Mouse (Mus musculus): ENCODE data around the gene Ebf4. TPM values are rescaled to one million over a fixed set of nuclear protein-coding genes. Genes with fewer than 3 reads are reported as not detected.
A peak's percentile ranks its signal among the peaks of the same experiment; 100 is the strongest.

The Ebf4 gene
- under 1 TPM; 0.20 to 0.78 (median 0.58) TPM for total RNA-seq (2022)

DNA sequence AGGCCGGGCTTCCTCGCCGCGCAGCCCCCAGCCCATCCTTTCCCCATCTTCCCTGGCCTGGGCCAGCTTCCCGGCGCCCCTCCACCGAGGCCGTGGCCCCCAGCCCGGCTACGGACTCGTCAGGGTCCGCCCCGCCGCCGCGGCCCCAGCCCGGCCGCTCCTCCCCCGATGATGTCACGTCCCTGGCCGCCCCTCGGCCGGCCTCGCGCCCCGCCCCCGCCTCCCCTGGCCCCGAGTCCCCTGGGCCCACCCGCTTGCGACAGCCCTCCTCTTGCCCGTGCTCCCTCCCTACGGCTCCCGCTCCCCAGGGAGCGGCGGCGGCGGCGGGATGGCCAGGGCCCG, at the start of gene Ebf4:
Gene Ebf4 (plus strand): TSS at position 234 of the 342 bp plus-strand sequence.
- DNase-seq (ENCODE audit: low spot score) = peak; percentile 37

DNA sequence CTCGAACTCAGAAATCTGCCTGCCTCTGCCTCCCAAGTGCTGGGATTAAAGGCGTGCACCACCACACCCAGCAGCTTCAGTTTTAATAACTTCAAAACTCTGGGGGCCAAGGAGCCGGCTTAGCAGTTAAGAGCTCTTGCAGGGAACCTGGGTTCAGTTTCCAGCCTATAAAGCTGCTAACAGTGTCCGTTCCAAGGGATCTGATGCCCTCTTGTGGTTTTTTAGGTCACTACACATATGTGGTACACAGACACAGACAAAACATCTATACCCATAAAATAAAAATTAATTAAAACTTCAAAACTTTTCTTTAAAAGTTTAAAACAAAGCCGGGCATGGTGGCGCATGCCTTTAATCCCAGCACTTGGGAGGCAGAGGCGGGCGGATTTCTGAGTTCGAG, 48.1 kb upstream of the Ebf4 start:
- peak; percentile 14 for DNase-seq (ENCODE audit: low spot score)

DNA sequence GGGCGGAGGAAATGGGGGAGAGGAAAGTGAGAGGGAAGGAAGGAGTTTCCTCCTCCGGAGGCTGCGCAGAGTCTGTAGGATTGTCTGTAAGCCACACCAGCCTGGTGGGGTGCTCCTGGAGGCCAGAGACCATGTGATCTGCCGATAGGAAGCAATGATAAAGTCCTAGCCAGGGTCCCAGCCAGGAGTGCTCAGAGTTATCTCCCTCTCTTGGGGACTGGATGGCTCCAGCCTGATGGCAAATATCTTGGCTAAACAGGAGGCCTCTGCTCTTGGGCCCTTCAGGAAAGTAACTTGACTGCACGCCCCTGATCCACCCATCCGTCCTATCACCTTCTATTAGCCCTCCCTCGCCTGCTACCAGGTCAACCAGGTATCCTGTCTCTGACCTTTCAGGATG, 46.7 kb upstream of the Ebf4 start:
- DNase-seq (ENCODE audit: low spot score) = no peak

DNA sequence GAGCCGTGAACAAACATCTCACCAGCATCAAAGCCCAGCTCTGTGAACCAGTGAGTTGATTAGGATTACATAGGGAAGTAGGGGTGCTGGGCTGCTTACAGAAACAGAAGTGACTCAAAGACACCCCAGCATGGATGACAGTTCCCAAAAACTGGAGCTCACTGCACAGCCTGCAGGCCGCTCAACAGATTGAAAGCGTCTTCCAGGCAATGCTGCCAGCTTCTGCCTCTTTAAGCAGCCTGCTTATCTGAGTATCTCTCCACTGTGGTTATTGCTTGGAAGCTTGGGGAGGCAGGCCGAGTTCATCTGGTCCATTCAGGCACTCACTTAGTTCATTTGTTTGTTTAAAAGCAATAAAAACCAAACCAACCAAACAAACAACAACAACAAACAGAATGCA, 38.2 kb upstream of the Ebf4 start:
- no peak for DNase-seq (ENCODE audit: low spot score)

DNA sequence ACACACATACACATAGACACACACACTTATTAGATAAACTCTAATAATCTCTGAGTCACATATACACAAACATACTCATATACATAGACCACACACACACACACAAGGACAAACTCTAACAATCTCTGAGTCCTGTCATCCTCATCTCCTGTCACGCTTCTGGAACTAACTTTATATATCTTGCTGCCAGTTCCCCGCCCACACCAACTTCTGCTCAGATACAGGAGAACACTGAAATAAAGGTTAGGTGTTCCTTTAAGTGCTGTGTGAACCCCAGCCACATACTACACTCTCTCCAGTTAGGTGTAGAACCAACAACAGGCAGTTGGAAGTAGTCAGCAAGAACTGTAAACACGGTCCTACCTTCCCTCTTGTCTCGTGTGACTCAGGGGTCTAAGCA, 34.1 kb upstream of the Ebf4 start:
- DNase-seq (ENCODE audit: low spot score) = no peak

DNA sequence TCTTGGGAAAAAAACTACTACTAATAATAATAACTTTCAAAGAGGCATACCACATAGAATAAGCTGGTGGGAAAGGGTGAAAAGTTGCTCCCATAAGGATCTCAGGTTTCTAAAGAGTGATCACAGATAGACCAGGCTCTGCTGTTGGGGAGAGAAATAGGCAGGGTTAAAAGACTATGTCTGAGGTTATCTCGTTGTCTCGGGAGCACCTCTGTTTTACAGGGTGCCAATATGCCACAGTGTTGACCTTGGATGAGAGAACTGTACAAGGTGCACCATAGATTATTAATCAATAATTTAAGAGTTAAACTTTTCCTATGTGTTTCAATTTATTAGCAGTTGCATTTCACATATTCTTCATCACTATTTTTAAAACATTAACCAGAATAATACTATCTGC, 33.1 kb upstream of the Ebf4 start:
- DNase-seq (ENCODE audit: low spot score) = no peak

DNA sequence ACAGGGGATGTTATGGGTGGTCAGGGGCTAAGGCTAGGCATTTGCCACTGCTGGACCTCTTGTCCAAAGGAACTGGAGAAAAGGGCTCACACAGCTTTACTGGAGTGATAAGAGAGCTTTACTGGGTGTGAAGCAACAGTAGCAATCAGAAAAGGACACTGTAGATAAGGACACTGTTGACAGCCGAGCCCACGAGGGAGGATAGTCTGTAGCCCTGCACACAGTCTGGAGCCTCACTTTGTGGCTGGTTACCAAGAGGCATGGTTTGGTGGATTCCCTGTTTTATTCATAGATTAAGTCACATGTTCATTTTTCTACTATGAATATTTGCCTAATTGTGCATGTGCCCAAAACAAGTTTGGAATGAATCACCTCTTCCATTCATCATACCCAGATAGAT, 32.6 kb upstream of the Ebf4 start:
- DNase-seq (ENCODE audit: low spot score) = no peak

DNA sequence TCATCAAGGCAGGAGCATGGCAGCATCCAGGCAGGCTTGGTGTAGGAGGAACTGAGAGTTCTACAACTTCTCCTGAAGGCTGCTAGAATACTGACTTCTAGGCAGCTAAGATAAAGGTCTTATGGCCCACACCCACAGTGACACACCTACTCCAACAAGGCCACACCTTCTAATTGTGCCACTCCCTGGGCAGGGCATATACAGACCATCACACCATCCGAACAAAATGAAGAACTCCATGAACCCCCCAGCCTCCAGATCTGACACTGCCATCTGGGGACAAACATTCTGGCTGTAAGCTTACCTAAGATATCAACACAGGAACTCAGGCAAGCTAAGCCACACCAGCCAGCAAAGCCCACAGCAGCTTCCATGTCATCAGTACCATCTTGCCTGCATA, 29.4 kb upstream of the Ebf4 start:
- no peak for DNase-seq (ENCODE audit: low spot score)

DNA sequence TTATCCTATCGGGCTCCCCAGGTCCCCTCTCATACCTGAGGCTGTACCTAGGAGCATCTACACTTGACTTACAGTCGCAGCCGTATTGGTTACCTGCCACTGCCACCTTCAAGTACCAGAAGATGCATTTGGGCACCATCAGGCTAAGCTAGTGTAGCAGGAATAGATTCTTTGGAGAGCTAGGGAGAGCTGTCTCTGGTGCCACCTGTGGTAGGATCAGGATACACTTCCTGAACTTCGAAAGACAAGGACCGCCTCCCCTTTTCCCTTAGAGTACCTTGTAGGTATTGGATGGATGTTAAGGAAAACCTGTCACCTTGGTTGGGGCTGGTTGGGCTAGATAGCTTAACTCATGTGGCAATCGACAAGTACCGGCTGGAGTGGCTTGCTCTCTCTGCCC, 26.9 kb upstream of the Ebf4 start:
- no peak for DNase-seq (ENCODE audit: low spot score)

DNA sequence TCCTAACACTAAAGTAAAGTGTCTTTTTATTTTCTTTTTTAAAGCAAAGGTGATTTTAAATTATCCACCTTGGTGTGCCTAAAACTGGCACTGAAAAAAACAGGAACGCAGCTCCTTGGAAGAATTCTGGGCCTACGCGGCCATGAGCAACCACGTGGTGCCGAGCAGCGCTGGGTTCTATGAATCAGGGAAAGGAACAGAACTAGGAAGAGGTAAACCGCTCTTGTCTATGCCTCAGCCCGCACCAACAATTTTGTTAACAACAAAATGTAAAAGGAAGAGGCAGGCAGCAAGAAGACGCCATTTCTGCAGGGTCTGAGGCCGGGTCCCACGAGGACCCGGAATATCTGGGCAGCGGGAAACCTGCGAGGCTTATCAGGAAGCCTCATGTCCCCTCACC, 21.2 kb upstream of the Ebf4 start:
- no peak for DNase-seq (ENCODE audit: low spot score)

DNA sequence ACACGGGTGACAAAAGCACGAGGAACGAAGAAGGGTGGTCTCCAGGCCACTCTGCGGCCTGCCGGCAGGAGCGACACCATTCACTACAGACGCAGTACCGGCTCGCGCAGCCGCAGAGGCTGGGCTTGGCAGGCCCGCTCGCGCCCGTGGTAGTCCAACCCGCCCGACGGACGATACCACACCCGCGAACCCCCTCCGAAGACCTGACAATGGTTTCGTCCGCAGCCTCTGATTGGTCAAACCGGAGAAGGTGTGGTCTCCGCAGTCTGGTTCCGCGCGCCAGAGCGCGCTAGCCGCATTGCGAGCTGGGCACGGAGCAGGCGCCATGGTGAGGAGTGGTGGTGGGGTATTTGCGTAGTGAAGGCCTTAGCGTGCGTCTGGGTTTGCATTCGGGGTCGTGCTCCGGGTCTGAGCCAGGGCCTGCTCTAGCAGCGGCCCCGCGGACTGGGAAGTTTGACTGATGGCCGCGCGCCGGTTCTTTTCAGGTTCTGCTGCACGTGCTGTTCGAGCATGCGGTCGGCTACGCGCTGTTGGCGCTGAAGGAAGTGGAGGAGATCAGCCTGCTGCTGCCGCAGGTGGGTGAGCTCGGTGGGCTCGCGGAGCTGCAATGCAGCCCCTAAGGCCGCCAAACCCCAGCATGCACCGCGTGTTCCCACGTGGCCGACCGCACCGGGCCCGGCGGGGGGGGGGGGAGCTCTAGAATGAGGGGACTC, 20.7 kb upstream of the Ebf4 start, which contains the start of gene Nop56:
Gene Nop56 (plus strand): TSS at position 282 of the 713 bp plus-strand sequence.
- peak; percentile 100 for DNase-seq (ENCODE audit: low spot score)

DNA sequence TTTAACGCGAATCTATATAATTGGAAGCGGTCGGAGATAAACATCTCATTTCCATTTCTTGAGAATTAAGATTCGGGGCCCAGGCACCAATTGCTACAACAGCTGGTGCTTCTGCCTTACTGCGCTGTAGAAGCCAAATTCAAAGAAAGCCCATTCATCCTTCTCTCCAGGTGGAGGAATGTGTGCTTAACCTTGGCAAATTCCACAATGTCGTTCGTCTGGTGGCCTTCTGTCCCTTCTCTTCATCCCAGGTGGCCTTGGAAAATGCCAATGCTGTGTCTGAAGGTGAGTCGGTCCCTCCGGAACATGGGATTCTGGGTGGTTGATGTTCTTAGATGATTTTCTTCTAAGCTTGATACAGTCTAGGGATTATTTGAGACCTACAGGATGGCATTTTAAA, 20.1 kb upstream of the Ebf4 start:
- no peak for DNase-seq (ENCODE audit: low spot score)

DNA sequence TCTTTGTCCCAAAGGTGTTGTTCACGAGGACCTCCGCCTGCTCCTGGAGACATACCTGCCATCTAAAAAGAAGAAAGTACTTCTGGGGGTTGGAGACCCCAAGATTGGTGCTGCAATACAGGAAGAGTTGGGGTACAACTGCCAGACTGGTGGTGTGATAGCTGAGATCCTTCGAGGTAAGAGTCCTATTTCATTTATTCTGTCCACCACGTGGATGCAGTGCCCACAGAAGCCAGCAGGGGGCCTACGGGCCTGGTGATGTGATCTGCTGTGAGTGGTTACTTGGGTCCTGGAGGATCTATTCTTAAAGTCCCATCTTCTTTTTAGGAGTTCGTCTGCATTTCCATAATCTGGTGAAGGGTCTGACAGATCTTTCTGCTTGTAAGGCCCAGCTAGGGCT, 19.3 kb upstream of the Ebf4 start:
- no peak for DNase-seq (ENCODE audit: low spot score)

DNA sequence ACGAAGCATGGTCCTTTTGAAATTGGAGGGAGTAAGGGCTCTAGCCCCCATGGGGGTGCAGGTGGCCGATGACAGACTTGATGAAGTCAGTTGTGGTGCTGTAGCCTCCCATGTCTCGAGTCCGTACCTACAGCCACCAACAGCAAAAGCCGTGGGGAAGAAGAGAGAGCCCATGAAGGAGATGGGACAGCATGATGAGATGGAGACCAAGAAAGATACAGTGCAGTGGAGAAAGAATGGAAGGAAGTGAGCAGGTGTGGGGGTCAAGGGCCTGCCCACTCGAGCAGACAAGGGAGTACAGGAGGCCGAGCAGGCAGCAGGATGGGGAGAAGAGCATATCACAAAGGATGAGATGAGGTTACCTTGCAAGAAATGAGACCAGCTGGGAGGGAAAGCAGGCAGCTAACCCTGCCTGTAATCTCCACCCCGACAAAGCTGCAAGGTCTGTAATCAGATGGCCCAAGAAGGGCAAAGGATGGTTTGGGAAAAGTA, 15.3 kb upstream of the Ebf4 start:
- no peak for DNase-seq (ENCODE audit: low spot score)

DNA sequence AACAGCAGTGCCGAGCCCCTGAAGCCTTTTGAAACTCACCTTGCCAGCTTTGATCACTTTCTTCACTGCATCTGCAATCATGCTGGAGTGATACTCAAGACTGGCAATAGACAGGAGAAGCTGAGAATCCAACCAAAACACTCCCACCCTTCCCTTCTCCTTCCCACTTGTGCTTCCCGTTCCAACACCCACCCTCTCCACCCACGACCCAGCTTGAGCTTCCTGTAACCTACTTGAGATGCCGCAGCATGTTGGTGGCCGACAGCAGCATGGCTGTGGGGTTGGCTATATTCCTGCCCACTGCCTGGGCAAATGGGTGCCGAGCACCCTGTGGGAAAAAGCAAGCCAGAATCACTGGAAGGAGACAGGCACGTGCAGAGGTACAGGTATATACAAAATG, 14.7 kb upstream of the Ebf4 start:
- DNase-seq (ENCODE audit: low spot score) = no peak

DNA sequence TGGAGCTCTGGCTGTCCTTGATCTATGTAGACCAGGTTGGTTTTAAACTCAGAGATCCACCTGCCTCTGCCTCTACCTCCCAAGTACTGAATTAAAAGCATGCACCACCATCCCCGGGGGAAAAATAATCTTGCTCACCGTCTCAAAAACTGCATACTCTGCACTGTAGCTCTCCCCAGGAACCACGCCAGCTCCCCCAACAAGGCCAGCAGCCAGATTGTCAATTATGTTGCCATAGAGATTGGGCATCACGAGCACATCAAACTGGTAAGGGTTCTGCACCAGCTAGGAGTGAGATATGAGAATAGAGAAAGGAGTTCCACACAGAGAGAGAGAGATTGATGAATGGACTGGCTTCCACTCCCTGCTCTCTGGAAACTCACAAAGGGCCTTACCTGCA, 14.2 kb upstream of the Ebf4 start:
- no peak for DNase-seq (ENCODE audit: low spot score)

DNA sequence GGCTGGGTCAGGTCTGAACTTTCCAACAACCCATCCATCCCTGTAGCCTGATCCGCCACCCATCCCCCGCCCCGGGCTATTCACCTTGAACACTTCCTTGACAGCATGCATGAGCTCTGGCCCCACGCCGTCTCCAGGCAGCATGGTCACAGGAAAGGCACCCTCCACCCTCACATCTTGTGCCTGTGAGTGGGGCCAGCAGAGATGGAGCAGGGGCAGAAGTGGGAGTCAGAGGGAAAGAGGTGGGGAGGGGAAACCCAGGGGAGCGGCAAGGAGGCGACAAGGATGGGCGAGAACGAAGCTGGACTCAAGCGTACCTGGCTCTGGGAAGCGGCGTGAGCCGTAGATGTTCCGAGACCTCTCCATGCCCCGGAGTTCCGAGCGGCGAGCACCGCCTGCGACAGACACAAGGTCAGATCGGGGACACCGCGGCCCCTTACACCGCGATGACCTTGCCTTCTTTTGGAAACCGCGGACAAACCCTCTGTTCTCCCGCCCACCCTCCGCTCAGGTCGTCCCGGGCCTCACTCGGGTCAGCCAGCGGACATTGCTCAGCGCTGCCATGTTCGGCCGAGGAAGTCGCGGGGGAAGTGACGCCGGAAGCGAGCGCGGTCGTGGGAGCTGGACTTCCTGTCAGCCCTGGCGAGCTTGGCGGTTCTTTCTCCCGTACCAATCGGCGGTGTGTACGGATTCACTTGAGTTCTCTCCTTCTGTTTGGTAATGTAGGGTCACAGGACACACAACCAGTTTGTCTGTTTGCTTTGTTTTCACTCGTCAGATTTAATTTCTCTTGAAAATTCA, 10.9 kb upstream of the Ebf4 start, which contains the start of gene Idh3b:
Gene Idh3b (minus strand): TSS at position 694 of the 801 bp plus-strand sequence.
- peak; percentile 93 for DNase-seq (ENCODE audit: low spot score)

DNA sequence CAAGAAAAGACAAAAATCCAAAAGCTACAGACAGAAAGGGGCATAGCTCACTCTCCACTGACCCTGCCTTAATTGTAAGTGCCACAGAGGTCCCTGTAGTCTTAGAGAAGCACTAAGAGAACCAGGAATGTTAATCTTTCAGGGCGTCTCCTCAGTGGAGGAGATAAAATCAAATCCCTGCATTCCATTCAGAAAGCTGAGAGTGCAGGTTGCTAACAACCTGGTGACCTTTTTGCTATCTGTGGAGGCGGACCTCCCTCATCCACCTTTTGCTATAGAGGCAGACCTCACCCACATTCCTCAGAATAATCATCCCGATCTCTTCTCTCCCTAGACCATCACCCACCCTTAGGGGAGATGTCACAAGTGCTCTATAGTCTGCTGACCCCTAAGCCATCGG, 5.9 kb upstream of the Ebf4 start:
- DNase-seq (ENCODE audit: low spot score) = no peak

DNA sequence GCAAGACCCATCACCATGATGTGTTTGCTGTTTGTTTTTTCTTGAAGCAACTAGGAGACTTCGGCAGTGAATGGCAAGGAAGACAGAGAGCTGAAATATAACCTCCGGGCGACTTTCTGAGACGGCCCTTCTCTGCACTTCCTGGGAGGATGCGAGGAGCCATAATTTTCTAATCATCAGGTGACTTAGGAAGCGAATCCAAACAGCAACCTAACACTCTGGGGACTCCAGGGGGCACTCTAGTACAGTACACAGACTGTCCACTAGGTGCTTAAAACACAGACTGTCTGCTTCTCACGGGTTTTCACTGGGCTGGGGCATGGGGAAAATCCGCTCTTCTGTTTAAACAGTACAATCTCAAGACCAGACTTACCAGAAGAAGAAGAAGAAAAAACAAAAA, 3.5 kb upstream of the Ebf4 start:
- peak; percentile 69 for DNase-seq (ENCODE audit: low spot score)

DNA sequence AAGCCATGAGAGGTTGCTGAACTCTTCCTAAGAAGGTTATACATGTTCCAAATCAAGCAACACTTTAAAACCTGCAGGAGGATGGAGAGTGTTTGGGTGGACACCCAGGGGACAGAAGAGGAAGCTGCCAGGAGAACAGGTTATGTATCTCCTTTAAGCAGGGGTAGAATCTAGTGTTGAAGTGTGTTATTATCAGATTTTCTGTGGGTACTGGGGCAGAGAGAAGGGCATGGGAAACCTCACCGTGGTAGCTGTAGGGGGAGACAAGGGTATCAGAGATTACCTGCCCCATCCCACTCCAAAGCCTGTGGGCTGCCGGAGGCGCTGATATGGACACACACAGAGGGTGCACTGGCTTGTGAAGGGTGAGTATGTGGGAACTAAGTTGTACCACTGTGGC, 2.0 kb upstream of the Ebf4 start:
- DNase-seq (ENCODE audit: low spot score) = no peak

DNA sequence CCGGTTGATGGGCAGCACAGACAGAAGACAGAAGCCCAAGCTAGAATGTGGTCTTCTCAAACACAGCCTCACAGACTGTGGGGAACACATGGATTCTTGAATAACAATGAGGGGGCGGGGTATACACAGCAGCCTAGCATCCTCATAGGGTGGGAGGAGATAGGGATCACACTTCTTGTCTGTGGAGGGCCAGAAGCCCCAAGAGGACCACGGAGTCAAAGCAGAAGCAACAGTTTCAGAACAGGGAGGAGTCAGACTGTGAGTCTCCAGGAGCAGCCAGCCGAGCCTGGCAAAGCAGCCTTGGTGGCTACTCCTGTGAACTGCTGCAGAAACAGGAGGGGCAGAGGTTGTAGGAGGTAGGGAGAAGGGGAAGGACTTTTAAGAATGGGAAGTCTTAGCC, 1.5 kb upstream of the Ebf4 start:
- DNase-seq (ENCODE audit: low spot score) = no peak

DNA sequence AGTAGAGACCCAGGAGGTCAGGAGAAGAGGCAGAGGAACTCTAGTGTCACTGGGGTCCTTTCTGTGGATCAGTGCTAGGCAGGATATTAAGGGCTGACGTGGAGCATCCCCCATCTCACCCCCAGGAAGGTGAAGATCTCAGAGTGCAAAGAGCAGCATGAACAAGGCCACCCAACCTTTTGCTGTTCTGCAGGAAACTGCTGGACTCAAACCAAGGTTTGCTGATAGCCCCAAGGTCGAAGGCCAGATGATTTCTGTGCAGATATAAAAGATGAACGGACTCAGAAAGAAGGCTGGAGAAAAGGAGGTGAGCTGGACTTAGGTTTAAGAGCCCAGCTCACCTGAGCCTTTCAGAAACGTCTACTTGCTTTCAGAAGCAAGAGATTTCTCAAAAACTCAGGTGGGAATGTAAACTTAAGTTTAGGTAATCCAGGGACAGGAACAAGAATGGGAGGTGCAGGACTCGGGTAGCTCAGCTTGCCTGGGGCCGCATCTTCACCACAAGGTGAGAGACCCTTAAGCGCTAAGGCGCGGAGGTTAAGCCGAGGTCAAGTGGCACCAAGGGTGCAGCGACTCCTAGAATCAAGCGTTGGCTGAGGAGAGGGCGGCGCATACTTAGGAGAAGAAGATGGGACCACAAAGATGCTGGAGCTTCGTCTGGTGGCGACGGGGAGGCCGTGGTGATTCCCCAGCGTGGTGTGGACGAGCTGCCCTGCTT, 592 bp upstream of the Ebf4 start:
- DNase-seq (ENCODE audit: low spot score) = no peak
